Mouse (Mus musculus): ENCODE data around the gene Tyw1.
"Not testable (repeated sequence)": the region's sequence is repeated elsewhere in the genome, so short reads cannot be mapped to it uniquely, and the experiment has no call there.

Tyw1 gene

DNA sequence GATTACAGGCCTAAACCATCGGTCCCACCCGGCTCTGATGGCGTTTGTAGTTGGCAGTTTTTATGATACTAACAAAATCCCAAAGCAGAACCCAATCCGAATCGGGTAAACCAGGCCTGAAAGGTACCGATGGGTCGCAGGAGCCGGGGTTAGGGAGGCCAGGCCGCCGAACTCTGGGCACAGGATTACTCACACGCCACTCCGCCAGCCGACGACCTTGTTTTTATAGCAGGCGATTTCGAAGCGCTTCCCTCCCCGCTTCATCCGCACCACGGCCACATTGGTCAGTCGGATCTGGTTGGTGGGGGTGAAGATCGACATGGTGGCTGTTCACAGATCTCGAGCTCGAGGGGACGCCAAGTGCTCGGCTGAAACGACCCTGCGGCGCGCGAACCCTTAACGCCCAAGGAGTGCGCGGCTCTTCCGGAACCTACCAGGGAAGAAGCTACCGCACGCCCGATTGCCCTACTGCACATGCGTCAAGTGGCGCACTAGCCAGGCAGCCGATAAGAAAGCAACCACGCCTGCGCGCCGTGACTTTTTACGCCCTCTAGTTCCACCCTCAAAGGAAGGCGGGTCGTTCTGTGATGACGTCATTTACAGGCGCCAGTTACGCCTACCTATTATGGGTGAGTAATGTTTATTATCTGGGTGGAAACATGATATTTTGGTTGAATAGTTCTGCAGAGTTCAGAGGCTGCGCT lies at the start of gene Tyw1, which contains the start of gene Sbds:
TSS of gene Tyw1 (plus strand) at position 603 of the 704 bp plus-strand sequence.
TSS of gene Sbds (minus strand) at position 514 of the 704 bp plus-strand sequence.
- peak; percentile 99 for DNase-seq (ENCODE audit: low read depth, low spot score)

DNA sequence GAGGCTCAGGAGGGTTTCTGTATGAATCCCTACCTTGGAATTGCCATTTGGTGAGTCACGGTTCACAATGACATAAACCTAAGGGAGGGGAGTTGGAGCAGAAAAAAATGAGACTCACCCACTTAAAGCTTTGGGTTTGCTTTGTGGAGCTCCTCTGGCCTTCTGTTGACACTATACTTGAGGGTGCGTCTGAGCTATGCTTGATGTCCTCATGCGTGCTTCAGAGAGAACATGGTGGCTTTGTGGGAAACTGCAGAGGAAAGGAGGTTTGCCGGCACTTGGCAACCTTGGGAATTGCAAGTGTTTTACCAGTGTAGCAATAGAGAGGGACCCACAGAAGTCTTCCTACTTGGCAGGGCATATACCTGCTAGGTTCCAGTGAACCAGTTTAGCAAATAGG lies 48.1 kb upstream of the Tyw1 start:
- no peak for DNase-seq (ENCODE audit: low read depth, low spot score)

DNA sequence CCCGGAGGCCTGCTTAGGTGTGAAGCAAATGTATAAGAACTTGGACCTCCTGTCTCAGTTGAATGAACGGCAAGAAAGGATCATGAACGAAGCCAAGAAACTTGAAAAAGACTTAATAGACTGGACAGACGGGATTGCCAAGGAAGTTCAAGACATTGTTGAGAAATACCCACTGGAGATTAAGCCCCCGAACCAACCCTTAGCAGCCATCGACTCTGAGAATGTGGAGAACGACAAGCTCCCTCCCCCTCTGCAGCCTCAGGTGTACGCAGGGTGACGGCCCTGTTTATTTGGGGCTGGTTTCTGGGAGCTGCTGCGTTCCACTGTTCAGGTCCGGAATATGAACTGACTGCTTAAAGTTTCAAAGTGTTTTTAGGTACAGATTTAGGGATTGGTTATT lies 42.5 kb upstream of the Tyw1 start:
- DNase-seq (ENCODE audit: low read depth, low spot score), result no peak

DNA sequence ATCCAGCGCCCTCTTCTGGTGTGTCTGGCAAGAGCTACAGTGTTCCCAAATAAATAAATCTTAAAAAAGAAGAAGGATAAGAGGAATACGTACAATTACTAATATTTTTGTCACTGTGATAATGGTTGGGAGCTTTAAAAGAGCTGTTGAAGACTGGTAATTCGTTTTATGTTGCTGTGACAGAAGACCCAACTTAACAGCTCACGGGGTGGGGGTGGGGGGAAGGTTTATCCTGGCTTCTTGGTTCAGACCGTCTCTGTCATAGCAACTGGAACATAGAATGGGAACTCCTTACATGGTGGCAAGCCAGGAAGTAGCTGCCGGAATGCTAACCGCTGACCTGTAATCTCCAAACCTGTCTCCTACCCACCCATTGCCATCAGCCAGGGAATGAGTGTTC lies 38.6 kb upstream of the Tyw1 start, which contains the start of gene Tmem248:
TSS of gene Tmem248 (plus strand) at position 301 of the 400 bp plus-strand sequence.
- DNase-seq (ENCODE audit: low read depth, low spot score), result no peak

DNA sequence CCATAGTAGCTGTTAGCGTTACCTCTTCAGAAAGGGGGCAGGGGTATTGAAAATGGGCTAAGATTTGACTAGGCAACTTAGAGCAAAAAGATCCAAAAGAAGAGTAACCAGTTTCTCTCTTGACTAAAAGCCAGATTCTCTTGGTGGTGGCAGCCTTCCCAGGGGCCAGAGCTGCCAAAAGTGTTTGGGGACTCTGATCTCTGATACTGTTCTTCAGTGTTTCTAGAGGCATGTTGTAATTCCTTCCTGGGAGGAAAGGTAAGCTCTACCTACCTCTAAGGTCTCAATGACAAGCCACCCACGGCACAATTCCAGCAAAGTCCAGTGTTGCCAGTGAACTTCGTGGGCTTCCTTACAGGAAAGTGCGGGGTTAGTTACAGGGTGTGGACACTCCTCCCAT lies 38.0 kb upstream of the Tyw1 start:
- DNase-seq (ENCODE audit: low read depth, low spot score), result no peak

DNA sequence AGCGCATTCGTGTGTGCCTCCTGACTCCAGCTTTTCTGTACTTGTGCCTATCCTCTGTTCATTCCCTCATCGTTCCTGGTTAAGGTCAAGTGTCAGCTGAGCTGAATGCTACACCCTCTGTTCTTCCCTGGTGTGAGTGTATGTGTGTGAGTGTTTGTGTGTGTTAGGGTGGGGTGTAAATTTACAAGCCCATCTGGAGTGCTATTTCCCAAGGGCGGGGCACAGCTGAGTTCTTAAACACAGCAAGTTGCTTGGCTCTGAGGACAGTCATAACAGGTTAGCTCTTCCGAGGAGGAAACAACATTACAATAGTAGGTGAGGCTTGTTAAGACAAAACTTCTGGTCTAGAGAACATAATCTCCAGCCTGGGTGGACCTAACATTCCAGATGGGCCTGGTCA lies 37.1 kb upstream of the Tyw1 start:
- DNase-seq (ENCODE audit: low read depth, low spot score), result no peak

DNA sequence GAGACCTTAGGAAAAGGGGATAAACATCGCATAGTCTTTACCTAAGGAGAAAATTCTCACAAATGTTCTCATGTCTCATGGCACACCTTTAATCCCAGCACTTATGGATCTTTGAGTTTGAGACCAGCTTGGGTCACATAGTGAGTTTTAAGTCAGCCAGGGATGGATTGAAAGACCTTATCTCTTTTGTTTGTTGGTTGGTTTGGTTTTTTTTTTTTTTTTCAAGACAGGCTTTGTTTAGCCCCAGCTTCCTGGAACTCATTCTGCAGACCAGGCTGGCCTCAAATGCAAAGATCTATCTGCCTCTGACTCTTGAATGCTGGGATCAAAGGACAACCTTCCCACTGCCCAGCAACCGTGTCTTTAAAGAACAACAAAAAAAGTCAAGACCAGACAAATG lies 34.1 kb upstream of the Tyw1 start:
- DNase-seq (ENCODE audit: low read depth, low spot score), result no peak

DNA sequence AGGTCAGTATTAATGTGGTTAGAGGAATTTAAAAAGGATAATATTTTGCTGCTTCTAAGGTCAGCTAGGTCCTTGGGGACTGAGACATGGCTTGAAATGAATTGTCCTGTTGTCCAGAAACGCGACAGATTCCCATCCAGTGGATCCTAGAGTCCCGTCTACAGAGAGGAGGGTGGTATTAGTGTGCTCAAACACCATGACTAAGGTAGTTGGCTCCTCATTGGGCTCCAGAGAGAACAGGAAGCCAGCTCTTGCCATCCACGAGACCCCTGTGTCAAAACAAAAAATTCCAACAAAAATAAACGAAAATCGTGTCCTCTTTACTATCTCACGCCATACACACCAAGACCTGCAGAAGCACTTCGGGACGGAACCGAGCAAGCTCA lies 33.7 kb upstream of the Tyw1 start:
- DNase-seq (ENCODE audit: low read depth, low spot score), result peak; percentile 23

DNA sequence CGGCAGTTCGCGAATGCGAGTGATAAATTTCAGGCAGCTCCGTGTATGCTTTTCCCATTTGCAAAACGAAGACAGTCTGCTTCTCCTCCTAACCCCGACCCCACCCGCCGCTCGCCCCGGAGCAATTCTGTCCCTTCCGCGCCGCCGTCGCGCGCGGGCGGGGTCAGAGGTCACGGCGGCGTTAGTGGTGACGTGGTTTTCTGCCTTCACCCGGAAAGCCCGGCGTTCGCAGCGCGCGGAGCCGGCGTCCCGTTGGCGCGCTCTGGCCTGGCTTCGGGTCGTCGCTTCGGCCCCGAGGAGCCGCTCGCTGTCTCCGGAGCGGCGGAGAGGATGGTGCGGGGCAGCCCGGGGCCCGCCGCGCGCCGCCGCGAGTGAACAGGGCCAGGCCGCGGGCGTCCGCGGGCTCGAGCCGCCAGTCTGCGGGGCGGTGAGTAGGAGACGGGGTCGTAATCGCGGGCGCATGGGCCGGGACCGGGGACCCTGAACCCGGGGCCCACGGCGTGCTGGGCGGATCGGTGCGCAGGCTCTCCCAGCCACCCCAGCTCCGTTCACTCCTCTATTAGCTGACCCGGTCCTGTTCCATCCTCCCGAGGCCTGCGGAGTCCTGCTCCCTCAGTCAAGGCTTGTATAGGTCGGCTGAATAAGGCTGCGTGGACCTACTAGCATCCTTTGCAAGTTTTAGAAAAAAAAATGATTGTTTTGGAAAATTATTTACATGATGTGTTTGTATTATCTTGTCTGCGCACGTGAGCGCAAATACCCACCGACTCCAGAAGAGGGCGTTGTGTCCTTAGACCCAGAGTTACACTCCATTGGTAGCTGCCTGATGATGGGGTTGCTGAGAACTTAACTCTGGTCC lies 33.0 kb upstream of the Tyw1 start:
- peak; percentile 76 for DNase-seq (ENCODE audit: low read depth, low spot score)

DNA sequence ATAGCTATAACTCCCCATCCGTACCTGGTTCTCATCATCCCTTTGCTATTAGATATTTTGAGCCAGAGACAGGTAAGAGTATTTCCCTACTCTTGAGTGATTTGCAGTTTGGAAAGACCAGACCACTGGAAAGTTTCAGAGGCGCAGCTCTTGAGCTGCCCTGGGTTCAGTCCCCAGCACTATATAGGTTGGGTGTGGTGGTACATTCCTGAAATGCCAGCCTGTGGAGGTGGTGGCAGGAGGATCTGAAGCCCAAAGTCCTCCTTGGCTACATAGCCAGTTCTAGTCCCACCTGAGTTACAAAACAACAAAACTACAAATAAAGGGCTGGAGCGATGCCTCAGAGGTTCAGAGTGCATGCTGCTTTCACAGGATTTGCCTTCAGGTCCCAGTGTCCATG lies 28.6 kb upstream of the Tyw1 start:
- DNase-seq (ENCODE audit: low read depth, low spot score), result no peak

DNA sequence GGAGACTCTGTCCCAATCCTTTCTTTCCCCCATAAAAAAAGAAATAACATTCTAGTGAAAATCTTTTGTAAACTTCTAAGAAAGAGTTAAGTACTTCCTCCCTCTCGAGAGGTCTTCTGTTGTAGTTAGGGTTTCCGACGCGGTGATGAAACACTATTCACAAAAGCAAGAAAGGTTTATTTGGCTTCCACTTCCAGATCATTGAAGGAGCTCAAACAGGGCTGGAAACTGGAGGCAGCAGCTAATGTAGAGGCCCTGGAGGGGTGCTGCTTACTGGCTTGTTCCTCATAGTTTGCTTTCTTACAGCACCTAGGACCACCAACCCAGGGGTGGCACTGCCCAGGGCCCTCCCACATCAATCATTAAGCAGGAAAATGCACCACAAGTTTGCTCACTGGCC lies 27.3 kb upstream of the Tyw1 start:
- no peak for DNase-seq (ENCODE audit: low read depth, low spot score)

DNA sequence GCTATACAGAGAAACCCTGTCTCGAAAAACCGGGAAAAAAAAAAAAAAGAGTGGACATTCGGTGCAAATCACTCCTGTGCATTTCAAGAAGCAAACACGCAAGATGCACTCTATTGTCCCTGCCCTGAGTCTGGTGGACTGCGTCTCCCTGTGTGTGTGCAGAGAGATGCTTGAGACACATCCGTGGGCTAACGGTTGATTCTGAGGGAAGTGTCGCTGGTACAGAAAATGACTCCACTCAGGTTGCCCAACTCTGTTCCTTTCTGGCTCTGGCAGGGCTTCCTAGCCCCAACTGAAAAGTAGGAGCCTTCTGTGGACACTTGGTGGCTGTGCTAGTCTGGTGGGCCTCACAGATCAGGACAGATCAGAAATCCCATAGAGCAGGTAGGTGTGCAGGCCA lies 19.1 kb upstream of the Tyw1 start:
- DNase-seq (ENCODE audit: low read depth, low spot score), result no peak

DNA sequence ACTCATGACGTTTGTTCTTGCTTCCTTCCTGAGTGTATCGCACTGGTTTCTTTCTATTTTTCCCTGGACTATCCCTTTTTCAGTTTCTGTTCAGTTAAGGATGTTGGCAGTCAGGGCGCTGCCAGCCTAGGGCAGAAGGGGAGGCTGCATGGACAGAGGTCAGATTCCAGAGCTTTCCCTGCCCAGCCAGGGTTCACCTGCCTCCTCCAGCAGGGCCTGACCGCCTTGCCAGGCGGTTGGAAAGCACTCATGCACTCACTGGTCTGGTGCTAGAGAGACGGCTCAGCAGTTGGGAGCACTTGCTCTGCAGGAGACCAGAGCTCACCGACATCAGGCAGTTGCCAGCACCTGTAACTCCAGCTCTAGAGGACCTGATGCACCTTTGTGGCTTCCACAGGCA lies 16.2 kb upstream of the Tyw1 start:
- no peak for DNase-seq (ENCODE audit: low read depth, low spot score)

DNA sequence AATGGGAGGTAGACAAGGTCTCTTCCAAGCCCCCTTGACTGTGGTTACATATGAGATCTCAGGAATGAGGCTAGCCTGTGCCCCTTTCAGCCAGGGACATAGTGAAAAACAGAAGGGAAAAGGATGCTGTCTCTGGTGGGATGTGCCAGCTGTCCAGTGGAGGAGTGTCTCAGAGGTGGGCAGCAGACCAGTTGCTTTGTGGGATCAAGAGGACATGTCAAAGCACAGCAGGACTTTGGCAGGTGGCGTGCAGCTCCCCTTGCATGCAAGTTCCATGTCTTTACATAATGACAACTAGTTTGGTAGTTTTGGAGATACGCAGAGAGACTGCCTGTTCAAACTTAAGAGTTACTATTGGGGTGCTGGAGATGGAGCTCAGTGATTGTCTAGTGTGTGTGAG lies 15.6 kb upstream of the Tyw1 start:
- no peak for DNase-seq (ENCODE audit: low read depth, low spot score)

DNA sequence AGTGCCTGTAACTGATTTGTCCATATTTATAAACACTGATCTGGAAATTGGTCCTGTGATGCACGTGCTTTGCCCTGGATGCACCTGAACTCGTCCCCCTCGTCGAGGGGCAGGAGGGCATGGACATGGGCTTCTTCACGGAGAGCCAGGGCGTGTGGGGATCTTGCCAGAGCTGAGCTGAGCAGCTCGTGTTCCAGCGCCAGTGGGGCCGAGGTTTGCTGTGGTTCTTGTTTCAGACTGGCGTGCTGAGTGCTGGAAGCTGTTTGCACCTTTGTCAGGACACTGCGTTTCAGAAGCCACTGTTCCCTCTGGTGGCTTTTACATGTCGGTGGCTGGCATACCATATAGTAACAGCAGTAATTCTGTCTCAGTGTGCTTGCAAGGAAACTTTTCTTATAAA lies 14.0 kb upstream of the Tyw1 start:
- no peak for DNase-seq (ENCODE audit: low read depth, low spot score)

DNA sequence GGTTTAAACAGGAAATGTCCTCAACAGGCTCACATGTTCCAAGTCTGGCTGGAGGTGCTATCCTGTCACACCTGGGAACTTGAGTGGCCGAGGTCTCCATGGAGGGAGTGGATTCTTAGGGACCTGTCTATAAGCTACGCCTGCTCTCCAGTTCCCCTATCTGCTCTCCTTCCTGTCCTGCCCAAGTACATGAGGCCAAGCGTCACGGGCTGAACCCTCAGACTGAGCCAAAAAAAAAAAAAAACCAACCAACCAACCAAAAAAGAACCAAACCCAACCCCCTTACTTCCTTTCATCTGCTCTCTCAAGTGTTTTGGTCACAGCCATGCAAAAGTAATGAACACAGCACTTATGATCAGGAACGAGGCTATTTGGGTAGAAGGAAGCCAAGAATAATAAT lies 7.6 kb upstream of the Tyw1 start:
- no peak for DNase-seq (ENCODE audit: low read depth, low spot score)

DNA sequence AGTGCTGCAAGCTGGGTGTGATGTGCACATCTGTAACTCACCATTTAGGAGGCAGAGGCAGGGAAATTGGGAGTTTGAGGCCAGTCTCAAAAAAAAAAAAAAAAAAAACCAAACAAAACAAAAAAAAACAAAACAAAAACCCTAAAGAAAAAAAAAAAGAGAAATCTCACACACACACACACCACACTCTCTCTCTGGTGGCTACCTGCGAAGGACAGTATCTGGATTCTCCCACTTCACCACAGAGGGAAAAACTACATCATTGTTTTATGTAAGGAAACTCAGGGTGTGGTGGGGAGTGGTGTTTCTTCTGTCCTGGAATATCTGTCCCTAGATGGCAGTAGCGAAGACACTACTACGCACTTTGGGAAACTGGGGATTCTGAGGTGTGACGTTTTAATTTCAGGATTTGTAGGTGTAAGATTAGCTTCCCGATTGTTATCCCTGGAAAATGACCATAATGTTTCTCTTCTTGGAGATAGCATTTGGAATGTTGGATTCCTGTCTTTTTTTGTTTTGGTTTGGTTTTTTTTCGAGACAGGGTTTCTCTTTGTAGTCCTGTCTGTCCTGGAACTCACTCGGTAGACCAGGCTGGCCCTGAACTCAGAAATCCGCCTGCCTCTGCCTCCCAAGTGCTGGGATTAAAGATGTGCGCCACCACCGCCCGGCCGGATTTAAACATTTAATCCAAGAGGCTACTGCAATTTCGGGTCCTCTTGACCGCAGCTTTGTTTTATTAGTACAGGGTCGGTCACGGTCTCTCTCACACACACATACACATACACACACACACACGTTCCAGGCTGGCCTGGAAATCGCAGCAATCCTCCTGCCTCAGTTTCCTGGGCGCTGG lies 1.0 kb upstream of the Tyw1 start:
- DNase-seq (ENCODE audit: low read depth, low spot score), result peak; percentile 56

DNA sequence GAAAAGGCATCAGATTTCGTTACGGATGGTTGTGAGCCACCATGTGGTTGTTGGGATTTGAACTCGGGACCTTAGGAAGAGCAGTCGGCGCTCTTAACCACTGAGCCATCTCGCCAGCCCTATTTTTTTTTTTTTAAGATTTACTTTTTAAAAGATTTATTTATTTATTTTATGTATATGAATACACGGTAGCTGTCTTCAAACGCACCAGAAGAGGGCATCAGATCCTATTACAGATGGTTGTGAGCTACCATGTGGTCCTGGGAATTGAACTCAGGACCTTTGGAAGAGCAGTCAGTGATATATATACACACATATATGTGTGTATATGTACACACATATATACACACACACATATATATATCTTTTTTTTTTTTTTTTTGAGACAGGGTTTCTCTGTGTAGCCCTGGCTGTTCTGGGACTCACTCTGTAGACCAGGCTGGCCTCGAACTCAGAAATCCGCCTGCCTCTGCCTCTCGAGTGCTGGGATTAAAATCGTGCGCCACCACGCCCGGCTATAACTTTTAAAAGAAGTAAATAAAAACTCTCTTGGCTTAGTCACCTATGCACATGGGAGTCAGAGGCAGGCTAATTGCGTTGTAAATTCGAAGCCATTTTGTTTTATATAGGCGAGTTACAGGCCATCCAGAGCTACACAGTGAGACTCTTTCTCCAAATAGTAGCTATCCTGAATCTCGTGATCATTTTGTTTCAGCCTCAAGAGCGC lies 543 bp downstream of the Tyw1 start:
- DNase-seq (ENCODE audit: low read depth, low spot score), result not testable (repeated sequence)

DNA sequence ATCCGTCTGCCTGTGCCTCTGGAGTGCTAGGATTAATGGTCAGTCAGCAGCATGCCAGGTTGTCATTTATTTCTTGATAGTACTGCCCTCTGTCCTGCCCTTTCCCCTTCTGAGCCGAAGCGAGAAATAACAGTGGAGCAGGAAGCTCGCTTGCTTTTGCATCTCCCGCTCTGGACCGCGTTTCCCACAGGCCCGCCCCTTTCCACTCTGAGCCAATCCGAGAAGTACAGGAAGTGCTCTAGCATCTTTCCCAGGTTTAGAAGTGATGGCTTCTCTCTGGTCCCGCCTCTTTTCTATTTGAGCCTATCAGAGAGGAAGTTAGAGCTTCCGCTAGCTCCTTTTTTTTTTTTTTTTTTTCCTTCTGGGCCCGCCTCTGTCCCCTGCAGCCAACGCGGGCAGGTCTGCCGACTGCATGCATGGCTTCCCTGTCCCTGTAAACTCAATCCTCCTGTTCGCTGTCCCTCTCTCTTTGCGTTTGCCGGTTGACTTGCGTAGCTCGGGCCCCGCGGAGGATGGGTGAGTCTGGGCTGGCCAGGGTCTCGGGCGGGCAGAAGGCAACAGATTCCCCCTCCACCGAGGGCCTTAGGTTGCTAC lies 1.4 kb downstream of the Tyw1 start:
- DNase-seq (ENCODE audit: low read depth, low spot score), result peak; percentile 98

DNA sequence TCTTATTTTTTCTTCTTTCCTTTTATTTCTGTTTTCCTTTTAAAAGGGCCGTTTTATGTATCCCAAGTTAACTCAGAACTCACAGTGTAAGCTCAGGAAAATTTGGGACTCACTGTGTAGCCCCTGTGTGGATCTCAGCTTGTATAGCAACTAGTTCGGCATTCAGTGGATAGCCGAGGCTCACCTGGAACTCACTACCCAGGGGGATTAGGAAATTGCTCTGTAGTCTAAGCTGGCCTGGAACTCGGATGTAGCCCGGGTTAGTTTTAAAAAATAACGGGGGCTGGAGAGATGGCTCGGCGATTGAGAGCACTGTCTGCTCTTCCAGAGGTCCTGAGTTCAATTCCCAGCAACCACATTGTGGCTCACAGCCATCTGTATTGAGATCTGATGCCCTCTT lies 1.9 kb downstream of the Tyw1 start:
- DNase-seq (ENCODE audit: low read depth, low spot score), result no peak

DNA sequence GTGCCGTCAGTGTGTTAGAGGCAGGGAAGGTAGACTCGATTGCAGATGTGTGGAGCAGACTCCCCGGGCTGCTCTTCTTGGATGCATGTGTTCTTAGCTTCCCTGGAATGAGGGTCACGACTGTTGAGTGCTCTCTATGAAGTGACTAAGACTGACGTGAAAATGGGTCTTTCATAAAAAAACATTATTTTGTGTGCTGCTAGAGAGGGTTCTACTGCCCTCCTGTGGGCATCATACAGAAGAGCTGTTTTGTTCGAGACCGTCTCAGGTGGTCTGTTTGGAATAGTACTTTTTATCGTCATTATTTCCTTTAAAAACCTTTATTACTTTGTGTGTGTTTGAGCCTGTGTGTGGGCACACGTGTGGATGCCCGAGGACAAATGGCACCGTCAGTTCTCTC lies 8.0 kb downstream of the Tyw1 start:
- DNase-seq (ENCODE audit: low read depth, low spot score), result no peak

All from telencephalon, adult 2 months (tissue).